Mouse (Mus musculus): ENCODE results near the gene Psmb7. TPM values are rescaled to one million over a fixed set of nuclear protein-coding genes. Genes with fewer than 3 reads are reported as not detected.

Gene Psmb7
- polyA plus RNA-seq, 1 experiment from 2014 or later = 282 TPM

GRCm38 (mm10) chr2:38578602-38579521, 65.0 kb downstream of the Psmb7 start:
- no peak overlapping the region for H3K9ac ChIP-seq (replicated peaks; ENCODE audit: low read length)

GRCm38 (mm10) chr2:38574697-38575096, 69.2 kb downstream of the Psmb7 start:
- H3K27ac ChIP-seq (replicated peaks; ENCODE audit: low read depth, low read length) = no peak overlapping the region
- DNase-seq (no peak), ATAC-seq (ENCODE audit: low FRiP score, low TSS enrichment) (no peak)
- no peak overlapping the region for H3K9ac ChIP-seq (replicated peaks; ENCODE audit: low read length)
- H3K9me3 ChIP-seq (ENCODE audit: control insufficient read depth, low read length) = no peaks in the 10 kb centered on the region
- H3K4me2 ChIP-seq (ENCODE audit: low read length) = no peak overlapping the region
- peaks cover 21% of the 10 kb centered on the region for H3K4me1 ChIP-seq (ENCODE audit: control insufficient read depth, insufficient read depth, low read length)
- no peak overlapping the region for H3K4me3 ChIP-seq (replicated peaks; ENCODE audit: low read depth, low read length)
- H3K36me3 ChIP-seq (ENCODE audit: control insufficient read depth, insufficient read depth, low read length) = 0 out of 2 replicates have a peak, but pooled peaks cover 9% of the 10 kb centered on the region
- WGBS = 94% methylated on average over 2 of the region's 2 CpGs
- H3K27me3 ChIP-seq (ENCODE audit: control insufficient read depth, insufficient read depth, low read length) = no peaks in the 10 kb centered on the region

More at GRCm38 (mm10) chr2:38578602-38579521, 65.0 kb downstream of the Psmb7 start:
- no peaks in the 10 kb centered on the region for H3K27me3 ChIP-seq (ENCODE audit: control insufficient read depth, insufficient read depth, low read length)
- WGBS = 59% methylated on average over 13 of the region's 13 CpGs
- H3K27ac ChIP-seq (replicated peaks; ENCODE audit: low read depth, low read length) = peak overlapping the region; percentile 62
- no peak overlapping the region for H3K4me2 ChIP-seq (ENCODE audit: low read length)
- no peak overlapping the region for H3K4me3 ChIP-seq (replicated peaks; ENCODE audit: low read depth, low read length)
- DNase-seq (peak; percentile 56), ATAC-seq (ENCODE audit: low FRiP score, low TSS enrichment) (no peak)
- peaks cover 25% of the 10 kb centered on the region for H3K4me1 ChIP-seq (ENCODE audit: control insufficient read depth, insufficient read depth, low read length)
- no peaks in the 10 kb centered on the region for H3K36me3 ChIP-seq (ENCODE audit: control insufficient read depth, insufficient read depth, low read length)
- no peaks in the 10 kb centered on the region for H3K9me3 ChIP-seq (ENCODE audit: control insufficient read depth, low read length)

DNA sequence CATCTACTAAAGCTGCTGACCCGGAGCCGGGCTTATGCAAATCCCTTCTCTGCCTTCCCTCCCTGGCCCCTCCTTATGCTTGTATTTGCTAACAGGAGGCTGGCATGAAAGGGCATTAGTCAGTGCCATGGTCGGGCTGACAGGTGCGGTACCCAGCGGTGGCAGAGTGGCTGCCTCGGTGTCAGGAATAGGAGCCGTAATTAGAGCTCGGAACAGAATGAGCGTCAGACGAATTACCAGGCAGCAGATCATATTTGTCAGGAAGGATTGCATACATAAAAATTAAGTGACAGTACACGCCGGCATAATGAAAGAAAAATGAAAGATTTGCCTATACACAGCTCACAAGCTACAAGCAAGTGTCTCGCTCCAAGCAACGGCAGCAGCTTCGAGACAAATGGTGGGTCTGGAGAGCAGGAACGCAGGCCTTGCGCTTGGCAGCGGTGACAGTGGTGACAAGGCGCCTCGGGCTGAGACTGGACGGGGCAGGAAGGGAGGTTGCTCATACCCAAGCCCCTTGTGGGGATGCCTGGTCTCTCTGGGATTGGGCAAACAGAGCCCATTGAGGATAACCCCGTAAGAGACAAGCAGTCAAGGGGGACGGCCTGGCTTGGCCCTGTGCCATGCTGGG, 71.8 kb downstream of the Psmb7 start:
- Histone ChIP-seq H3K9me3 (ENCODE audit: control insufficient read depth, low read length) (no peaks in the 10 kb centered on the region), H3K36me3 (ENCODE audit: control insufficient read depth, insufficient read depth, low read length) (peaks cover 17% of the 10 kb centered on the region; the same call in 1 of the 2 replicates), H3K27ac (replicated peaks; ENCODE audit: low read depth, low read length) (peak overlapping the region; percentile 57), H3K27me3 (ENCODE audit: control insufficient read depth, insufficient read depth, low read length) (no peaks in the 10 kb centered on the region), H3K4me1 (ENCODE audit: control insufficient read depth, insufficient read depth, low read length) (peaks cover 8% of the 10 kb centered on the region; the same call in 1 of the 2 replicates), H3K4me2 (ENCODE audit: low read length) (no peak overlapping the region), H3K4me3 (replicated peaks; ENCODE audit: low read depth, low read length) (no peak overlapping the region), H3K9ac (replicated peaks; ENCODE audit: low read length) (no peak overlapping the region)
- WGBS = 54% methylated on average over 23 of the region's 23 CpGs
- DNase-seq (peak; percentile 62), ATAC-seq (ENCODE audit: low FRiP score, low TSS enrichment) (peak; percentile 41; the same call in 1 of the 2 replicates)

DNA sequence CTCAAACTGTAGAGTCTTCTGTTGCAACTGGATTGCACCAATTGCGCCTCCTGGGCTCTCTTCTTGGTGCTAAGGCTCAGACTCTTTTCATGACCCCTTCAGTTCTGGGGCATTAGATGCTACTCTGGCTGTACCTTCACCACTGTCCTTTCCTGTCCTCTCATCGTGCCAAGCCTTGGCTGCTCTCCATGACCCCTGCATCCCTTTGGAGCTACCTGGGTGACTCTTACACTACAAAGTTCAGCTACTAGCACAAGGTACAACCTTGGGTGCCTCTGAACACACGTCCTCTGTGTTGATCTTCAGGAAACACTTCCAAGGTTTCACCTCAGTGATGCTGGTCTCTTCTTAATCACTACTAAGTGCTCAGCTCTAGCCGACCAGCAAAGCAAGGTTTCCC, 81.3 kb downstream of the Psmb7 start:
- Histone ChIP-seq H3K9ac (replicated peaks; ENCODE audit: low read length) (no peak overlapping the region), H3K4me2 (ENCODE audit: low read length) (no peak overlapping the region), H3K4me1 (ENCODE audit: control insufficient read depth, insufficient read depth, low read length) (0 out of 2 replicates have a peak, but pooled peaks cover 6% of the 10 kb centered on the region), H3K27ac (replicated peaks; ENCODE audit: low read depth, low read length) (no peak overlapping the region), H3K36me3 (ENCODE audit: control insufficient read depth, insufficient read depth, low read length) (0 out of 2 replicates have a peak, but pooled peaks cover 5% of the 10 kb centered on the region), H3K9me3 (ENCODE audit: control insufficient read depth, low read length) (no peaks in the 10 kb centered on the region), H3K27me3 (ENCODE audit: control insufficient read depth, insufficient read depth, low read length) (no peaks in the 10 kb centered on the region), H3K4me3 (replicated peaks; ENCODE audit: low read depth, low read length) (no peak overlapping the region)
- ATAC-seq (ENCODE audit: low FRiP score, low TSS enrichment) = no peak
- WGBS = 94% methylated on average over 4 of the region's 4 CpGs
- no peak for DNase-seq

GRCm38 (mm10) chr2:38560296-38561227, 83.3 kb downstream of the Psmb7 start:
- Histone ChIP-seq H3K27me3 (ENCODE audit: control insufficient read depth, insufficient read depth, low read length) (no peaks in the 10 kb centered on the region), H3K4me2 (ENCODE audit: low read length) (no peak overlapping the region), H3K36me3 (ENCODE audit: control insufficient read depth, insufficient read depth, low read length) (0 out of 2 replicates have a peak, but pooled peaks cover 5% of the 10 kb centered on the region), H3K9ac (replicated peaks; ENCODE audit: low read length) (no peak overlapping the region), H3K4me3 (replicated peaks; ENCODE audit: low read depth, low read length) (no peak overlapping the region), H3K4me1 (ENCODE audit: control insufficient read depth, insufficient read depth, low read length) (0 out of 2 replicates have a peak, but pooled peaks cover 6% of the 10 kb centered on the region), H3K27ac (replicated peaks; ENCODE audit: low read depth, low read length) (no peak overlapping the region), H3K9me3 (ENCODE audit: control insufficient read depth, low read length) (no peaks in the 10 kb centered on the region)
- WGBS = 28% methylated on average over 17 of the region's 17 CpGs
- DNase-seq = no peak
- 0 out of 2 replicates have a peak, but pooled peaks have one; percentile 11 for ATAC-seq (ENCODE audit: low FRiP score, low TSS enrichment)

DNA sequence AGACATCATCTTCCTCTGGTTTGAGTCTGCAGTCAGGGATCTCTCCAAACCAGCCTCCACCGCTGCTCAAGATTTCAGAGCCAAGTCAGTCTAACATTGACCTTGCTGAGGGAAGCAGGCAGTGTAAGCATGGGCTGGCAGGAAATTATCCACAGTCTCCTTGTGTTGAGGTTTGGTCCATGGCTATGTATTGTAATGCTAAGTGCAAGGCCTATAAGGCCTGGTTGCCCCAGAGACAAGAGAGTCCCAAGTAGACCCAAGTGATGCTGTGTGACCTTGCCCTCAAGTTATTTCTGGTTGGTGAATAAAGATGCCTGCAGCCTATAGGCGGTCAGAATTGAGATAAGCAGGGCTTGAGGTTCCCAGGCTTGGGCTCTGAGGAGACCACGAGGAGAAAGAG, 87.2 kb downstream of the Psmb7 start:
- ATAC-seq (ENCODE audit: low FRiP score, low TSS enrichment) = no peak
- Histone ChIP-seq H3K9me3 (ENCODE audit: control insufficient read depth, low read length) (no peaks in the 10 kb centered on the region), H3K27ac (replicated peaks; ENCODE audit: low read depth, low read length) (no peak overlapping the region), H3K36me3 (ENCODE audit: control insufficient read depth, insufficient read depth, low read length) (0 out of 2 replicates have a peak, but pooled peaks cover 5% of the 10 kb centered on the region), H3K4me3 (replicated peaks; ENCODE audit: low read depth, low read length) (no peak overlapping the region), H3K4me2 (ENCODE audit: low read length) (no peak overlapping the region), H3K4me1 (ENCODE audit: control insufficient read depth, insufficient read depth, low read length) (peaks cover 20% of the 10 kb centered on the region; the same call in 1 of the 2 replicates), H3K9ac (replicated peaks; ENCODE audit: low read length) (no peak overlapping the region), H3K27me3 (ENCODE audit: control insufficient read depth, insufficient read depth, low read length) (no peaks in the 10 kb centered on the region)
- 65% methylated on average over 3 of the region's 3 CpGs for WGBS
- DNase-seq = no peak

DNA sequence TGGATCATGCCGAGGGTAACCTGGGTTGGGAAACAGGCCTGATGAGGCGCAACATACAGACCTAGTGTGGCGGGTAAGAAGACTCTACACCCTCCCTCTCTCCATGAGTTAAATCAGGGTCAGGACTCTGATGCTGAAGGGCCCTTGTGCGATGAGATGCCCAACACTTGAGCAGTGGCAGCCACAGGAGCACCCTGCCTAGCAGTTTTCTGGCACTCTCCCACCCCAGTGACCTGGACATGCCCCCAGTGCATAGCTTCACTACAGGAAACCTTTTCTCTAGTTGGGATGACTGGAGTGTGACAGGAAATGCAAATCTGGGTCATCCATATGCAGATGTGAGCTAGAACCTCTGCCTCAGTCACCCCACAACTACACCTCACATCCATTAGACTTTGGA, 88.2 kb downstream of the Psmb7 start:
- Histone ChIP-seq H3K36me3 (ENCODE audit: control insufficient read depth, insufficient read depth, low read length) (0 out of 2 replicates have a peak, but pooled peaks cover 5% of the 10 kb centered on the region), H3K9ac (replicated peaks; ENCODE audit: low read length) (no peak overlapping the region), H3K27me3 (ENCODE audit: control insufficient read depth, insufficient read depth, low read length) (no peaks in the 10 kb centered on the region), H3K4me1 (ENCODE audit: control insufficient read depth, insufficient read depth, low read length) (peaks cover 20% of the 10 kb centered on the region; the same call in 1 of the 2 replicates), H3K9me3 (ENCODE audit: control insufficient read depth, low read length) (no peaks in the 10 kb centered on the region), H3K4me2 (ENCODE audit: low read length) (no peak overlapping the region), H3K4me3 (replicated peaks; ENCODE audit: low read depth, low read length) (no peak overlapping the region), H3K27ac (replicated peaks; ENCODE audit: low read depth, low read length) (no peak overlapping the region)
- DNase-seq (no peak), ATAC-seq (ENCODE audit: low FRiP score, low TSS enrichment) (no peak)
- 88% methylated on average over 4 of the region's 4 CpGs for WGBS

Data from midbrain, embryonic 14.5 days (tissue).